Comparison of ENCODE assay signal across 8 mouse cellular contexts in the genomic region with DNA sequence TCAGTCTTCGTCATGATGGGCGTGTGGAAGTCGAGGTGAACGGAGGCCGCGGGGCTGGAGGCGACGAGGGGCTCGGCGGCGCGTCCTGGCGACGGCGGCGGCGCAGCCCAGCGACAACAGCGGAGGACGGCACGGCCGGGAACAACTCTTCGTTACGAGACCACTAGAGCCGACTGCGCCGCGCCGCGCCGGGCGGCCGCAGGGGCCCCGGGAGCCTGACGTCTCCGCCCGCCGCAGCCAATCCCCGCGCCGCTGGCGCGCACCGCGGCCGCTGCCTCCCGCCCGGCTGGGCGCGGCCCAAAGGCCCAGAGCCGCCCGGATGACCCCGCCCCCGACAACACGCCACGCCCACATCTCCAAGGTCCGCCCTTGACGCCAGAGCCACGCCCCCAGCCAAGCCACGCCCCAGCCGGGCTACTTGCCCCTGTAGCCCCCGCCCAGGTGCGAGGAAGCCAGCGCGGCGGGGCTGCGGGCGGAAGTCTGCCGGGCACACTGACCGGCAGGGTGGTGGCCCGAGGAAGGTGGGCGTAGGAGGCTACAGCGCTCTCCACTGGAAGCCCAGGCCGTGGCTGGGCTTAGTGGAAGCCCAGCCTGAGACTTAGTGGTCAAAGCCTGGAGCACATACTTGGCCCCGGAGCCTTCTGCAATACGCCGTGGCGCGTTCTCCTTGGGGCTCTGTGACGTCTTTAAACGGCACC. TPM values are rescaled to one million over a fixed set of nuclear protein-coding genes. Genes with fewer than 3 reads are reported as not detected.
DNase-seq lines count a peak whose midpoint lies in the region; ATAC-seq and TF ChIP-seq lines count a peak whose summit lies in the region.

A gene (minus strand): TSS at position 302 of the 698 bp plus-strand sequence.

- under 1% methylated on average over 72 of the region's 81 CpGs for WGBS in forebrain, embryonic 10.5 days
- 0% methylated on average over 72 of the region's 81 CpGs for WGBS in heart, embryonic 15.5 days
- WGBS in liver, embryonic 14.5 days (ENCODE audit: insufficient replicate concordance): under 1% methylated on average over 61 of the region's 81 CpGs
- WGBS in neural tube, embryonic 11.5 days: under 1% methylated on average over 58 of the region's 81 CpGs
- WGBS in stomach, postnatal 0 days: 0% methylated on average over 44 of the region's 81 CpGs

- peak; percentile 80 for ATAC-seq in CD4-positive, CD25-positive, alpha-beta regulatory T cell, adult 4 months
- peak; percentile 97 for ATAC-seq in heart, embryonic 15.5 days (replicated peaks; ENCODE audit: insufficient number of reproducible peaks, insufficient read depth, low FRiP score, low read depth)
- peak; percentile 97 for ATAC-seq in liver, embryonic 14.5 days (ENCODE audit: insufficient read depth)
- ATAC-seq in neural tube, embryonic 11.5 days (ENCODE audit: insufficient read depth, low FRiP score, low TSS enrichment): peak; percentile 99
- ATAC-seq in stomach, postnatal 0 days (ENCODE audit: low FRiP score, low TSS enrichment): peak; percentile 98

- peaks cover 28% of the 10 kb centered on the region for H3K4me1 ChIP-seq in forebrain, embryonic 10.5 days
- peaks cover 17% of the 10 kb centered on the region for H3K4me1 ChIP-seq in heart, embryonic 15.5 days (replicated peaks)
- peaks cover 12 to 13% of the 10 kb centered on the region in 2 experiments for H3K4me1 ChIP-seq in liver, embryonic 14.5 days (replicated peaks; ENCODE audit: control insufficient read depth in 2 of 2, insufficient read depth in 2 of 2, low read length in 1 of 2)
- peaks cover 11% of the 10 kb centered on the region for H3K4me1 ChIP-seq in neural tube, embryonic 11.5 days (ENCODE audit: control insufficient read depth, insufficient read depth, low read length)
- H3K4me1 ChIP-seq in stomach, postnatal 0 days (replicated peaks; ENCODE audit: control insufficient read depth, insufficient read depth): peaks cover 4% of the 10 kb centered on the region; the same call in 1 of the 2 replicates

- no peak for TF ChIP-seq CTCF in liver, embryonic 14.5 days (IDR thresholded peaks at IDR 0.05; ENCODE audit: low read depth)
- TF ChIP-seq CTCF in stomach, postnatal 0 days (IDR thresholded peaks at IDR 0.05; ENCODE audit: low read depth): peak; percentile 45

- peak within 1 kb of the TSS; percentile 84 for H3K4me3 ChIP-seq in forebrain, embryonic 10.5 days
- H3K4me3 ChIP-seq in heart, embryonic 15.5 days: peak within 1 kb of the TSS; percentile 71
- peak within 1 kb of the TSS; percentile 85 to 92 for H3K4me3 ChIP-seq in liver, embryonic 14.5 days (ENCODE audit: insufficient read depth in 1 of 2, low read depth in 2 of 2, low read length in 2 of 2)
- H3K4me3 ChIP-seq in neural tube, embryonic 11.5 days (ENCODE audit: low read depth, low read length): peak within 1 kb of the TSS; percentile 86
- H3K4me3 ChIP-seq in stomach, postnatal 0 days (ENCODE audit: low read depth, low read length): peak within 1 kb of the TSS; percentile 82

- H3K27me3 ChIP-seq in forebrain, embryonic 10.5 days (ENCODE audit: poor library complexity, severe bottlenecking): no peaks in the 10 kb centered on the region
- H3K27me3 ChIP-seq in heart, embryonic 15.5 days: no peaks in the 10 kb centered on the region
- H3K27me3 ChIP-seq in liver, embryonic 14.5 days (ENCODE audit: control insufficient read depth, insufficient read depth, low read length): no peaks in the 10 kb centered on the region; the same call in 1 of the 2 replicates
- no peaks in the 10 kb centered on the region for H3K27me3 ChIP-seq in neural tube, embryonic 11.5 days (ENCODE audit: control insufficient read depth, insufficient read depth, low read length)
- no peaks in the 10 kb centered on the region for H3K27me3 ChIP-seq in stomach, postnatal 0 days (ENCODE audit: control insufficient read depth, insufficient read depth, low read length)

- DNase-seq in c-Kit-negative CD71-positive TER-119-positive erythroid progenitor cells, embryonic 14.5 days (ENCODE audit: low read depth, low spot score): peak; percentile 96
- peak; percentile 99 for DNase-seq in forebrain, embryonic 10.5 days (ENCODE audit: extremely low spot score, low spot score)
- DNase-seq in kidney, postnatal 25 days: peak; percentile 98 to 100
- peak; percentile 90 to 92 (median 91) for DNase-seq in liver, embryonic 14.5 days (ENCODE audit: low read depth in 3 of 3, low spot score in 3 of 3)
- peak; percentile 99 for DNase-seq in neural tube, embryonic 11.5 days (ENCODE audit: low spot score)
- peak; percentile 100 for DNase-seq in stomach, postnatal 0 days (ENCODE audit: low spot score)

- peak within 1 kb of the TSS; percentile 74 for H3K9ac ChIP-seq in heart, embryonic 15.5 days
- H3K9ac ChIP-seq in liver, embryonic 14.5 days (replicated peaks): peak within 1 kb of the TSS; percentile 74
- peak within 1 kb of the TSS; percentile 91 for H3K9ac ChIP-seq in neural tube, embryonic 11.5 days (ENCODE audit: low read length)
- peak within 1 kb of the TSS; percentile 83 for H3K9ac ChIP-seq in stomach, postnatal 0 days (ENCODE audit: low read length)

- TF ChIP-seq EP300 in liver, embryonic 14.5 days (IDR thresholded peaks at IDR 0.05; ENCODE audit: low read depth): no peak
- TF ChIP-seq EP300 in stomach, postnatal 0 days (optimal IDR thresholded peaks at IDR 0.05): no peak

- 0 out of 2 replicates have a peak, but pooled peaks cover 4% of the 10 kb centered on the region for H3K36me3 ChIP-seq in forebrain, embryonic 10.5 days (replicated peaks)
- H3K36me3 ChIP-seq in heart, embryonic 15.5 days: no peaks in the 10 kb centered on the region
- H3K36me3 ChIP-seq in liver, embryonic 14.5 days (replicated peaks; ENCODE audit: control insufficient read depth, insufficient read depth, low read depth): no peaks in the 10 kb centered on the region
- H3K36me3 ChIP-seq in neural tube, embryonic 11.5 days (ENCODE audit: control insufficient read depth, insufficient read depth, low read length): no peaks in the 10 kb centered on the region
- H3K36me3 ChIP-seq in stomach, postnatal 0 days (ENCODE audit: control insufficient read depth, insufficient read depth, low read length): no peaks in the 10 kb centered on the region

- H3K27ac ChIP-seq in forebrain, embryonic 10.5 days: peak within 1 kb of the TSS; percentile 95
- peak within 1 kb of the TSS; percentile 96 for H3K27ac ChIP-seq in heart, embryonic 15.5 days
- H3K27ac ChIP-seq in liver, embryonic 14.5 days: peak within 1 kb of the TSS; percentile 89
- H3K27ac ChIP-seq in neural tube, embryonic 11.5 days (ENCODE audit: low read depth, low read length): peak within 1 kb of the TSS; percentile 96
- H3K27ac ChIP-seq in stomach, postnatal 0 days (replicated peaks): peak within 1 kb of the TSS; percentile 96

- H3K4me2 ChIP-seq in heart, embryonic 15.5 days: peak within 1 kb of the TSS; percentile 80
- H3K4me2 ChIP-seq in liver, embryonic 14.5 days (ENCODE audit: low read depth): peak within 1 kb of the TSS; percentile 93
- peak within 1 kb of the TSS; percentile 54 for H3K4me2 ChIP-seq in neural tube, embryonic 11.5 days (ENCODE audit: low read depth)
- H3K4me2 ChIP-seq in stomach, postnatal 0 days (replicated peaks; ENCODE audit: low read depth): peak within 1 kb of the TSS; percentile 67

- H3K9me3 ChIP-seq in forebrain, embryonic 10.5 days: no peaks in the 10 kb centered on the region
- no peaks in the 10 kb centered on the region for H3K9me3 ChIP-seq in heart, embryonic 15.5 days (replicated peaks)
- no peaks in the 10 kb centered on the region for H3K9me3 ChIP-seq in liver, embryonic 14.5 days (ENCODE audit: control insufficient read depth, low read length)
- H3K9me3 ChIP-seq in neural tube, embryonic 11.5 days (ENCODE audit: control insufficient read depth, low read length): no peaks in the 10 kb centered on the region
- H3K9me3 ChIP-seq in stomach, postnatal 0 days (ENCODE audit: control insufficient read depth, low read length): no peaks in the 10 kb centered on the region

RNA-seq across cellular contexts. Expression of the gene that starts here (rescaled TPM):
- 100 to 1,000 TPM; 219 to 284 TPM for polyA plus RNA-seq in CD4-positive, CD25-positive, alpha-beta regulatory T cell, adult 4 months (2017; shearing (Covaris generic))
- 172 and 176 TPM in 2 replicates for polyA plus RNA-seq in forebrain, embryonic 10.5 days (2016; fragmentation: Nextera tagmentation; extraction: Ambion mirVana)
- polyA plus RNA-seq in heart, embryonic 15.5 days (2015; fragmentation: Nextera tagmentation; extraction: Ambion mirVana): 120 and 130 TPM in 2 replicates
- 15.9 and 29.3 TPM in 2 replicates for polyA plus RNA-seq in liver, embryonic 14.5 days (2012; rRNA removed)
- 60.6 and 64.8 TPM in 2 replicates for polyA plus RNA-seq in liver, embryonic 14.5 days (2014; fragmentation: Nextera tagmentation; extraction: Ambion mirVana)
- polyA plus RNA-seq in neural tube, embryonic 11.5 days (2014; fragmentation: Nextera tagmentation; extraction: Ambion mirVana): 165 and 170 TPM in 2 replicates
- 143 TPM in 2 replicates for polyA plus RNA-seq in stomach, postnatal 0 days (2015; fragmentation: Nextera tagmentation; extraction: Ambion mirVana)

Comparison
In these comparisons a context has a peak if more than half of its experiments do, and no peak if none do; other contexts are left out.
1. Peak in every context shown above with its lines: DNase-seq, ATAC-seq, H3K4me3 ChIP-seq and H3K27ac ChIP-seq.